Mouse (Mus musculus) mesoderm, embryonic 11.5 days (tissue): Measurements from ENCODE around the gene Dnajc14.
A peak's percentile ranks its signal among the peaks of the same experiment; 100 is the strongest.

Experiments used
- DNase-seq: peaks from one replicate; pipeline ENCODE4 v3.0.0-alpha.2; 2012; ENCODE audit warnings: low read depth, low spot score

Gene Dnajc14

DNA sequence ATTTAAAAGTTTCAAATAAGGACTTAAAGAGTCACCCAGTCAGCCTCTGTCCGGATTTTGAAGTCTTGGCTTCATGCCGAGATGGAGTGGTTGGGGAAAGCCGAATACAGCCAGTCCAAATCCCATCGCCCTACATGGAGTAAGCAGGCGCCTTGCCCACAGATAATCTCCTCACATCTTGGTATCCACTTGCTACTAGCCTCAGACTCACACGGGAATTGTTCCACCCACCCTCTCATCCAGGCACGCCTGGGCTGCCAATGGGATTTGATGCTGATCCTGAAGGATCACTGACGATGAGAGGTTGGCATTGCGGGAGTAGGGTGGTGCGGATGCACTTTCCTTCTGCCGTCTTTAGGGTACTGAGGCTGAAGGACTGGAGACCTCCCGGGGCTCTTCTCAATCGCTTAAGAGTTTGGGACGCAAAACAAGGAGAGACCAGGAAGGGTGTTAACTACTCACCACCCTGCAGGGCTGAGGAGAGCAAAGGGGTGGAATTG, at the start of gene Dnajc14:
Gene Dnajc14 (plus strand): TSS at position 292 of the 500 bp plus-strand sequence.
- peak; percentile 64 for DNase-seq

DNA sequence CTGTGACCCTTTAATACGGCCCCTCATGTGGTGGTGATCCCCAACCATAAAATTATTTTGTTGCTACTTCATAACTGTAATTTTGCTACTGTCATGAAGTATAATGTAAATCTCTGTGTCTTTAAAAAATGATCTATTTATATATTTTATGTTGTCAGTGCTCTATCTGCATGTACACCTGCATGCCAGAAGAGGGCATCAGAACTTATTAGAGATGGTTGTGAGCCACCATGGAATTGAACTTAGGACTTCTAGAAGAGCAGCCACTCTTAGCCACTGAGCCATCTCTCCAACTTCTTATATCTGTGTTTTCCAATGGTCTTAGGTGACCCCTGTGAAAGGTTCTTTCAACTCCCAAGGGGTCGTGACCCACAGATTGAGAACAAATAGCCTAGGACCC, 31.0 kb upstream of the Dnajc14 start:
- DNase-seq = no peak

- DNase-seq = no peak
Measured at GRCm38 (mm10) chr10:128773685-128774084, 30.2 kb upstream of the Dnajc14 start.

DNA sequence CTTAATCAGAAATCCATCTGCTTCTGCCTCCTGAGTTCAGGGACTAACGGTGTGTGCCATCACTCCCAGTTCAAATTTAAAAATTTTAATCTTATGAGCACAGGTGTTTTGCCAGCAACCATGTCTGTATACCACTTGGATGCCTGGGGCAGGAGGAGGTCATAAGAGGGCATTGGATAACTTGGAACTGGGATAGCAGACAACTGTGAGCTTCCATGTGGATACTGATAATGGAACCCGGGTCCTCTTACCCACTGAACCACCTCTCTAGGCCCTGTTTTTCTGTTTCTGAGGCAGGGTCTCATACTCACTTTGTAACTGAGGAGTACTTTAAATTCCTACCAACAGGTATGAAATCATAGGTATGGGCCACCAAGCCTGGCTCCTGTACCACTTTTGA, 25.4 kb upstream of the Dnajc14 start:
- DNase-seq = no peak

- peak; percentile 74 for DNase-seq
Measured at GRCm38 (mm10) chr10:128779011-128779795, 24.7 kb upstream of the Dnajc14 start.

DNA sequence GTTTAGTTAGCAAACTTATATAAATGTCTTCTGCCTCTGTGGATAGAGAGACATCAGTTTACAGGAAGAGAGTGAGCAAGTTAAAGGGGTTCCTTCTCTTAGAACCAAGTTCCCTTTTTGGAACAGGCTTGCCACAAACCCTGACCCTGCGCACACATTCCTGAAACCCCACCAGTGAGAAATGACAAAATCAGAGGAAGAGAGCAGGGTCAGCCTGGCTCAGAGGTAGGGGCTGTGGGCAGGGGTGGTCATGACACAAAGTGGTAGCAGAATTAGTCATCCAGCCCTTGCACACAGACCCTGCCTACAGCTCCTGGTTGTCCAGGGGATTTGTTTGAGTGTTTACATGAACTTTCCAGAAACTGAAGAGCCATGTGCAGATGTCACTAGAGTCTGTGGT, 23.7 kb upstream of the Dnajc14 start:
- DNase-seq = no peak

GRCm38 (mm10) chr10:128790398-128791124, 13.3 kb upstream of the Dnajc14 start, which contains the start of gene Mmp19:
Mmp19 (plus strand) TSS chr10:128790910.
- DNase-seq = no peak

- no peak for DNase-seq
Measured at GRCm38 (mm10) chr10:128792041-128792440, 11.8 kb upstream of the Dnajc14 start.

GRCm38 (mm10) chr10:128793258-128793657, 10.6 kb upstream of the Dnajc14 start:
- no peak for DNase-seq

GRCm38 (mm10) chr10:128794391-128794790, 9.5 kb upstream of the Dnajc14 start:
- no peak for DNase-seq

- no peak for DNase-seq
Measured at GRCm38 (mm10) chr10:128795581-128795980, 8.3 kb upstream of the Dnajc14 start.

DNA sequence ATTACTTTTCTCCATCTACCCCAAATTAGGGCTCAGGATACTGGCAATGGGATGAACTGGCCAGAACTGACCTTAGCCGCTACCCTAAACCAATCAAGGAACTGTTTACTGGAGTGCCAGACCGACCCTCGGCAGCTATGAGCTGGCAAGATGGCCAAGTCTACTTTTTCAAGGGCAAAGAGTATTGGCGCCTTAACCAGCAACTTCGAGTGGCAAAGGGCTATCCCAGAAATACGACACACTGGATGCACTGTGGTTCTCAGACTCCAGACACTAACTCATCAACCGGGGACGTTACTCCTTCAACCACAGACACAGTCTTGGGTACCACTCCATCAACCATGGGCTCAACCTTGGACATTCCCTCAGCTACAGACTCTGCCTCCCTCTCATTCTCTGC, 5.2 kb upstream of the Dnajc14 start:
- no peak for DNase-seq

DNA sequence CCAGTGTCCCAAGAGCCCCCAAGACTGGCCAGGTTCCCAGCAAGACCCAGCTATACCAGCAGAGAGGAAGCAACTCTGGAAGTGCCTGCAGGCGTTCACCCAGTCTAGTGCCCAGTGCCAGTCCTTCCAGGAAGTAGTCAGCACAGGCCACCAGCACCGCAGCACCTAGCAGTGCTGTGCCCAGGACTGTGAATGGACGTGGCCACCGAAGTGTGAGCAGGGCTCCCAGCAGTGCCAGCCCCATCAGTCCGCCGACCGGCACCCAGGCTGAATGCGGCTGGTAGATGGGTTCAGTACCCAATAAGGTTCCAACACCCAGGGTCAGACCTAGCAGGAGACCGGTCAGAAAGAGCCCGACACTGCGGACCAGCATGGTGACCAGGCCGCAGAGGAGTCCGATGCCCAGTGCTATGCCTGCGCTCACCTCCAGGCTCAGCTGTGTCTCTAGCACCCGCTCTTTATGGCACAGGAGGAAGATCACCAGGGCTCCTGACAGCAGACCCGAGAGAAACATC, 1.8 kb upstream of the Dnajc14 start:
- no peak for DNase-seq

- no peak for DNase-seq
Measured at GRCm38 (mm10) chr10:128802956-128803355, 906 bp upstream of the Dnajc14 start.

- no peak for DNase-seq
Measured at GRCm38 (mm10) chr10:128803361-128803760, 501 bp upstream of the Dnajc14 start.

- DNase-seq = peak; percentile 78
Measured at GRCm38 (mm10) chr10:128804271-128805091, 619 bp downstream of the Dnajc14 start, which contains the start of gene Tmem198b. Tmem198b (minus strand) TSS chr10:128804370.

GRCm38 (mm10) chr10:128805092-128806000, 1.5 kb downstream of the Dnajc14 start:
- peak; percentile 98 for DNase-seq

DNA sequence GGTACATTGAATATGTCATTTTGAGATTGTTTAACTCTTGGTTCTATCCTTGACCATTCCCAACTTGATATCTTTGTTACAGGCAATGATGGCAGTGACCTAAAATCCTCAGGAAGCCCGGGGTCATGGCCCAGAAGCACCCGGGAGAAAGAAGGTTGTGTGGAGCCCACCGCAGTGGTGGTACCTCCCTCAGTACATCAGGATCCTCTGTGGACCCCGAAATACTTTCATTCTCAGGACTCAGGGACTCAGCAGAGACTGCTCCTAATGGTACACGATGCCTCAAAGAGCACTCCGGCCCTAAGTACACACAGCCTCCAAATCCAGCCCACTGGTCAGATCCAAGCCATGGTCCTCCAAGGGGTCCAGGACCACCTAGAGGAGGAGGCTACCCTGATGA, 2.2 kb downstream of the Dnajc14 start:
- no peak for DNase-seq

- no peak for DNase-seq
Measured at GRCm38 (mm10) chr10:128807018-128807417, 3.2 kb downstream of the Dnajc14 start.

GRCm38 (mm10) chr10:128817033-128817432, 13.2 kb downstream of the Dnajc14 start, which contains the start of gene Sarnp:
Sarnp (plus strand) TSS chr10:128817333.
- no peak for DNase-seq
